Mouse (Mus musculus): ENCODE measurements at regions not wholly inside any gene's neighbourhood (a gene's known extent, or its start where the extent isn't known, plus 50 kb on each side); places are given as distances from the start of the nearest gene placed in this dataset.

DNA sequence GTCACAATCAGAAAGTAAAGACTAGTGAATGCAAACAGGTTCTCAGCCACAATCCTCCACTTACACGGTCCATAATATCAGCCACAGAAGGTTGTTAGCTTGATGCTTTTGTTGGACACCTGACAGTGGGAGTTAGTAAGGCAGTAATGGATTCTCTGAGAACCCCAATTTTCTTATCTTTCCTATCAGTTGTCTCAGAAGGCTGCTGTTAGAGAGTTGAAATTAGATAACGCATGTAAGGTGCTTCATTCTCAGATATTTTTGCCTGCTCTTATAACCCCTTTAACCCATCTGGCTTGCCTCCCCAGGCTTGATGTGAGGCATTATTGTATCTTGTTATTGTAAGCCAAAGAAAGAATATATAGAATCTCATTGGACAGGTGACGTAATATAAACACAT, 63.0 kb upstream of the Ube2e3 start:
- in situ Hi-C loops (cut with MboI, MseI): no loop called here

DNA sequence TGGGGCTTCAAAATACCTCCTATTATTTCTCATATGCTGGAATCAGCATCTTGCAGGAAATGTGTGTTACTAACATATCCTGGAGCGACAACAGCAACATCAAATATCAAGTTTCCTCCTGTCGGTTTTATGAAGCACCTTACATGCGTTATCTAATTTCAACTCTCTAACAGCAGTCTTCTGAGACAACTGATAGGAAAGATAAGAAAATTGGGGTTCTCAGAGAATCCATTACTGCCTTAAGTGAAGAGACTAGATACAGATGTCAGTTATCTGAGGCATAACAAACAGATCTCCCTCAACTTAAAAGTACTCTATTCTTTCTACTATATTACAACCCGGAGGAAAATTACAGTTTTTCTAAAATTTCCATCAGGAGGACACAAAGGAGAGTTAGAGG, 64.4 kb upstream of the Ube2e3 start:
- in situ Hi-C loops (cut with MboI, MseI): no loop called here

GRCm38 (mm10) chr2:78795446-78795845, 72.5 kb upstream of the Ube2e3 start:
- in situ Hi-C loops (cut with MboI, MseI): loop anchor here in 1 of 2 experiments (25.0 kb wide), 1 partner anchor 1708 kb away; no protein-coding TSS in a partner anchor

GRCm38 (mm10) chr2:78794734-78795133, 73.2 kb upstream of the Ube2e3 start:
- in situ Hi-C loops (cut with MboI, MseI): loop anchor here in 1 of 2 experiments (25.0 kb wide), 1 partner anchor 1707 kb away; no protein-coding TSS in a partner anchor

DNA sequence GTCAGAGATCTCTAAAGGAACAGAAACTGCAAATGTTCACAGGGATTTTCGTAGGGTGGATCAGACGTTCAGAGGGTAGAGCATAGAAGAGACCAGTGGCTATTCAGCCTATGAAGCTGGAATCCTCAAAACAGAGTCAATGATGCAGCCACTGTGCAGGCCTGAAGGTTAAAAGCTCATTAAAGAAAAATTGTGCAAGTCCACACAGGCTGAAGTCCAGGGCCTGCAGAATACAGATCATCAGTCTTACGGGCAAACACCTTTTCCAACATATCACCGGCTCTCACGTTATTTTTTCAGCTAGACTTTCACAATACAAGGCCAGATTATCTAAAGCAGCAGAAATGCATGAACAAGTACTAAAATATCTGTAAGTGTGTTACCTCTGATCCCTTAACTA, 78.8 kb upstream of the Ube2e3 start:
- in situ Hi-C loops (cut with MboI, MseI): loop anchor here (5.0 to 25.0 kb wide), 3 partner anchors 128 to 1702 kb away; no protein-coding TSS in a partner anchor

DNA sequence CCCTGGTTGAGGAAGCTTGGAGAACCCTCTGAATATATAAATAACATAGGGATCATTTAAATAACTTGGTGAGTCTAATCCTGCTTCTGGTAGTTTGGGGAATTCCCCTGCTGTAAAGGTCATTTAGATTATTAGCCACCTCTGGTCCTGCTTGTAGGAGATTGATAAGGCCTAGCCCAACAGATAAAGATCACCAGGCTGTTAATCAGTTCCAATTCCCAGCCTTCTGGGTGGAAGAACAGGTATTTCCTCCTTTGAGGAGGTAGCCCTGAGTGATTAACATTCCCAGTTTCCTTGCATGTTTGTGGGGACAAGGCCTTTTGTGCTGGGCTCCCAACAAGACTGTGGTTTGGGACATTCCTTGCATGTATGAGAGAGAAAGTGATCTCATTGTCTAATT, 79.7 kb upstream of the Ube2e3 start:
- in situ Hi-C loops (cut with MboI, MseI): loop anchor here (5.0 to 25.0 kb wide), 3 partner anchors 129 to 1701 kb away; no protein-coding TSS in a partner anchor

DNA sequence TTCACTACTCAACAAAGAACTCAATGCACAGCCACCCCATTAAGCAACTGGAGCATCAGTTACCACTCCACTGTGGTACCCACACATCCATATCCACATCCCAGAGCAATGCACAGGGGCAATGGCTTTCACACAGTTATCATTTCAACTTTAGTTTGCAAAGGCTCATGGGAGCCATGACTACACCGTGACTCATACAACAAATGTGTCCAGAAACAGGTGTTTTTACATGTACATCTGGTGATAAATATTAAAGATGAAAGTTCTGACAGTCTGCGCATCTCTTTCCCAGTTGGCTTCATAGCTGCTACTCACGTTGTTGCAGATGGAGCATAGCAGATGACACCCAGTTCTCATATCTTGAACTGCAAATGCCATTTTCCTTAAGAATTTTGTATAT, 88.0 kb upstream of the Ube2e3 start:
- in situ Hi-C loops (cut with MboI, MseI): loop anchor here in 1 of 2 experiments (25.0 kb wide), 1 partner anchor 1693 kb away; no protein-coding TSS in a partner anchor

DNA sequence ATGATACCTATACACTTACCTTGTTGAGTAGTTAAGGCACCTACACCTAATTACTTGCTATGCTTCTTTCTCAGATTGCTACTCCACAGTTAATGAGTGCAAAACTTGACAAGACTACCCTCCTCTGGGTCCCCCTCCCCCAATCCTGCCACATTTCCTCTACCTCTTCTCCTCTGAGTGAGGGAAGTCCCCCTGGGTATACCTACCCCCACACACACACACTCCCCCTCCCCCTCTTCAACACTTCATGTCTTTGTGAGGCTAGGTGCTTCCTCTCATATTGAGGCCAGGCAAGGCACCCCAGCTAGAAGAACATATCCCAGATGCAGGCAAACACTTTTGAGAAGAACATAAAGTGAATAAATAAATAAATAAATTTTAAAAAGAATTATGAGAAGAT, 90.3 kb upstream of the Ube2e3 start:
- in situ Hi-C loops (cut with MboI, MseI): loop anchor here in 1 of 2 experiments (25.0 kb wide), 1 partner anchor 1690 kb away; no protein-coding TSS in a partner anchor

DNA sequence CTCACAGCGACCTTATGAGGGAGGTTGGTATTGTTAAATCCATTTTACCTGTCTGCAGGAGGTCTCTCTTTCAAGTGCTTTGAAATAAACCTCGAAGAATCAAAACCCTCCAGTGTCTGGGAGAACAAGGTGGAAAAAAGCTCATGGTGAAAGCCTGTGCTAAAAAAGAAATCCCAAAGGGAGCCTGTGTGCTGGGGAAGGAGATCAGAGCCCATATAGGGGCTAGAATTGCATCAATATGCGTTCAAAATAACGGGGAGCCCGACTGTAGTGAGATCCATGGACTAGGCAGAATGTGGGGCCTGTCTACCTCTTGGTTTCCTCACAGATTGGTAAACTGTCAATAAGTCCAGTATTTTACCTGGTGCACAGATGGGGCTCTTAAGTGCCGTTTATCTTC, 113.6 kb upstream of the Ube2e3 start:
- in situ Hi-C loops (cut with MboI, MseI): no loop called here

DNA sequence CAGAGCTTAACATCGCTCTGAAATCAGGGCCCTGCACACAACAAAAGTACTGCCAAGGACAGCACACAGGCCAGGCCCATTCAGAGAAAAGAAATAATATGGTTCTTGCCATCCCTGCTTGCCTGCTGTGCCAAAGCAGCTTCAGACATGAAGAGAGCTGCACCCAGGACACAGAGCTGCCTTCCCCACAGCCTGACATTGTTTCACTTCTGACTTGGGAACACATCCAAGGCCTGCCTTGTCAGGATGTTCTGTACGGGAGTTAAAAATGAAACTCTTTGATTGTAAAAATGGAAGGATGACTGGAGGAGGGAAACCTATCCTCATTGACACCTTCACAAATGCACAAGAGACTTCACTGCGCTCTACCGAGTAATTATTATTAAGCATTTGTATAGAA, 114.0 kb upstream of the Ube2e3 start:
- in situ Hi-C loops (cut with MboI, MseI): no loop called here

DNA sequence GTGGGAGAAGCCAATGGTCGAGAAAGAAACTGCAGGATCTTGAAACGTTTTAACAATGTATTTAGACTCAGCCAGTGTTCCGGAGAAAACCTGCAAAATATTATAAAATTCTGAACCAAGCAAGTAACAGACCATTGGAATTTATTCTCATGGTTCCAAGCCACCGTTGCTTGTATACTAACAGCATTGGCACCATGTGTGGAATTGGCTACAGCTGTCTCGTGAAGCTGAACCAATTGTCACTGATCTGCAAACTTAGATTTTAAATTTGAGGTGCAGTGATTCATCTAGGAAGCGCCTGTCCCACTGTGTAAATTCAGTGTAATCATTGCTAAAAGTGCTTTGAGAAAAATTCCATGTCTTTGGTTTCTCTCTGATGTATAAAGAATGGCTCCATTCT, 137.8 kb upstream of the Ube2e3 start:
- in situ Hi-C loops (cut with MboI, MseI): no loop called here

DNA sequence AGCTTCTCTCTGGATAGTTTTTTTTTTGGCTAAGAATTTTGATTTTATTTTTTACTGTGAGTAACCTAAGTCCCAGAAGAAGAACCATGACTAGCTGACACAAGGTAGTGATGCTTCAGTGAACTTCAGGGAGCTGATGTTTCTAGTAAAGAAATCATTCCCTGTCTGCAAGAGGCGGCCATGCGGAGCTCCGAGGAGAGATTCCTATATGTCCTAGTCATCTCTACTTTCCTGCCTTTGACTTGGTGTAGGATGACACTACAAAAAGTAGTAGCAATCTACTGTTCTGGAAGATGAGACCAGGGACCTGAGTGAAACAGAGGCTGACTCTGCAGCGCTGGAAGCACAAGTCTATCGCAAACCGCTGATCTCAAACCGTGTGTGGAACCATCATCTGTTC, 141.9 kb upstream of the Ube2e3 start:
- in situ Hi-C loops (cut with MboI, MseI): no loop called here

GRCm38 (mm10) chr2:78724416-78724815, 143.5 kb upstream of the Ube2e3 start:
- in situ Hi-C loops (cut with MboI, MseI): no loop called here

GRCm38 (mm10) chr2:78723423-78723822, 144.5 kb upstream of the Ube2e3 start:
- in situ Hi-C loops (cut with MboI, MseI): no loop called here

DNA sequence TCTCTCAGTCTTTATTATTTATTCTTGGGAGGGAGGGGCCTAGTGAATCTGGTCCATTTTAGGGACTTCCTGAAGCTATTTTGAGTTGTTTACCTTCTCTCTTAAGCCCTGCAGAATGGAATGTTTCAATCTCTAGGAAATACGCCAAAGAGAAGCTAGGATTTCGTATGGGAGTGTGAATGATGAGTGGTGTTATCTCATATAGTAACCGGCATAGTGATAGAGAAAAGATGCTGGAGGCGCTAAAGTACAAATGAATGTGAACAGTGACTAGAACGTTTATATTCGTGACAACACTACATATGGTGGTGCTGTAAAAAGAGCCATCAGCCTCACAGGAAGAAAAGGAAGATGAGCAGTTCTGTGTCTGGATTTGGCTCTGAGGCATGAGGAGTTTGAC, 145.2 kb upstream of the Ube2e3 start:
- in situ Hi-C loops (cut with MboI, MseI): no loop called here

DNA sequence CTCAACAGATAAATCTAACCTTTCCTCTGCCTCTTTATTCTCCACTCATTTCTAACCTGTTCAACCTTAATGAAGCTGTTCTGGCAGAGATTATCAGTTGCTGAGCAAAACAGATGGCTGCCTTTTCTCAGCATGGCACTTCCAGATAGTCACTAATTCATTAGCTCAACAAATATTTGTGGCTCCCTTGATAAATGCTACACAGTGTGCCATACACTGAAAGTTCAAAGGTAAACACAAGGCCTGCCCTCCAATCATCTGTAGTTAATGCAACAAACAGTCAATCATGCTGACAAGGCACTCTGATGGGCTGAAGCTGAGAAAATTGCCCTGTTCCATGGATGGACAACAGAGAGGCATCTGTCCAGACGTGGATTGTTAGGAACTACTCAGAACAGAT, 149.4 kb upstream of the Ube2e3 start:
- in situ Hi-C loops (cut with MboI, MseI): no loop called here

- in situ Hi-C loops (cut with MboI, MseI): no loop called here
These were observed 151.6 kb upstream of the Ube2e3 start for GRCm38 (mm10) chr2:78716157-78716798.

GRCm38 (mm10) chr2:78694851-78695250, 173.1 kb upstream of the Ube2e3 start:
- in situ Hi-C loops (cut with MboI, MseI): no loop called here

DNA sequence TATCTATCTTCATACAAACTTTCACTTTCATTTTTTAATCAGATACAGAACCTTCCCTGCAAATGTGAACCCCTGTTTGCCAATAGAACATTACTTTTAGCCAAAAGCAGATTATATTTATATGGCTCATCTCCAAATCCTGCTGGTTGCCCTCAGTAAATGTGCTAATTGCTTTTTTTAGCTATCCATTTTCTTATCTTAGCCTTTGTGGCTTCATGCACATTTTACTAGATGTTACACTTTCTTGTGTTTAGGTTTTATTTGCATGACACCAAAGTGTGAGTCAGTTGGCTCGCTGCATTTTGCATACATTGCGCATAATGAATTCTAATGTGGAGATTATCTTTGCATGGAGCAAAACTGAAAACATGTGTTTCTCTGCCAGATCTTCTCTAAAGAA, 211.3 kb upstream of the Ube2e3 start:
- in situ Hi-C loops (cut with MboI, MseI): no loop called here

DNA sequence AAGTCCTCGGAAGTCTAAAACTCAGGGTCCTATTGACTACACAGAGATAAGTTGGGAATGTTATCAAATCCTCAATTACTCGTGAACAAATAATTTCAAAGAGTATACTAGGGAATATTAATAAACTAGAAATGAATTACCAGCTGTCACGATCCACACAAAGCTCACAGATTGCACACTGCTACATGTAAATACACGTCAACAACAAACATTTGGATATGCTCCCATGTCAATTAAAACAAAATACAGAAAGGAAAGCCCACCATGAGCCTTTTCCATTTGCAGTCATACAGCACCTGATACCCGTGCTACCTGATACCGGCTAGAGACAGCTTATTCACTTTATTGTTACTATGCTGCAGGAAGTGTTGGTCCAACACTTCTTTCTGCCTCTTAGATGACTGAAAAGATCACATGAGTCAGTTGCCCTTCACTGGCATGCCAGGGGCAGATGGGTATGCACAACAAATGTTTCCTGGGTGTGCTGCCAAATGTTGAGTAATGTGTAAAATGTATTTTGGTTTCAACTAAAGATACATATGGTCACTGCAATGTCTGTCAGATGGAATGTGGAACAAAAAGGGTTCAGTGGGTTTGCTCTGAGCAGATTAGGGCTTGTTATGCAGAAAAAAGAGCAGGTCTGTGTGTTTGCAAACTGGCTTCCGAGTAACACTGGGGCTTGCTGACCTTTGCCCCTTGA, 212.6 kb upstream of the Ube2e3 start:
- in situ Hi-C loops (cut with MboI, MseI): no loop called here

DNA sequence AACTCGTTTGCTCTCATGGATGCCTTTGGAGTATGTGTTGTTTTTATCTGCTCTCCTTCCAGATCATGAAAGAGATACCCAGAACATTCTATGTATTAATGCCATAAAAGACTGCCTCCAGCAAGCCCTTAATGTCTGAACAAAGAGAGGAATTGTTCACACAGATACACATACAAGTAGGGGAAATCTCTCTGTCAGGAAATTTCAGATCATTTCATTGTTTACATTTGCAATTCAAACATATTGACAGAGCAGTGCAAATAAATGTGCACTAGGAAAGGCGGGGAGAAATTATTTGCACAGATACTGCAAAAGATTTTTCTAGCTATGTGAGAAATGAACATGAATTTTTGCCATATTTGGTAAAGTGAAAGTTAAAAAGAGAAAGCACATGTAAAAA, 216.4 kb upstream of the Ube2e3 start:
- in situ Hi-C loops (cut with MboI, MseI): no loop called here

DNA sequence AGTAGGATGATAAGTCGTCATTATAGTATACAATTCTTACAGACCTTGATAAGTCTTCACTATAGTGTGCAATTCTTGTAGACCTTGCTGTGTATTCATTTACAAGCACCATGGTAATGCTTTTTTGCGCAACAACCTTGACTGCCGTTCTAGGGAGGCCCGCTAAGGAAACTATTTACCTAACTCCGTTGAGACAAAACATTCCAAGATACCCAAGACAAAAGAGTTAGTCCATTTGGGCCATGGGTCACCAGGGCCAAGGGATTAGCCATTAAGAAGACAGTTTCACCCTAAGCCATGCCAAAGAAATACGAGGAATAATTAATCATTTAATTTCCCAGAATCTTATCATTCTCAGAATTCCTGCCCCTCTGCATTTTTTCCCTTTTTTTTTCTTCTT, 227.6 kb upstream of the Ube2e3 start:
- in situ Hi-C loops (cut with MboI, MseI): no loop called here

DNA sequence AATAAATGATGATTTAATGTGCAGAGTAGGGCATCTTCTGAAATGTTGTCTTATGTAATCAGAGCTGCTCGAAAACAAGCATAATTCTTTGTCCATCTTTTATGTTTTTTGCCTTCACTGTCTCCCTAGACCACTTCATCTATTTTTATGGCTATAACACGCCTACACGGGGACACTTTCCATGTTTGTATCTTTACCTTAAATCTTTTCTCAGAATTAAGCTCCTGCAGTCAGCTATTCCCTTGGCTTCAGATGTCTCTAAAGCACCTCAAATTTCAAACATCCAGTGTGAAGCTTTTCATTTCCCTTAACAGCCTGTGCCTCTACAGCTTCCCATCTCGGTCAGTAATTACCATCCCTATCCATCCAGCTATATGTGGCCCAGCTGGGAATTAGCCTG, 242.7 kb upstream of the Ube2e3 start:
- in situ Hi-C loops (cut with MboI, MseI): no loop called here

Measured in T-helper 17 cell (primary cell).